Mouse (Mus musculus) brain, embryonic 14.5 days (tissue): ENCODE measurements at regions not wholly inside any gene's neighbourhood (a gene's known extent, or its start where the extent isn't known, plus 50 kb on each side); places are given as distances from the start of the nearest gene placed in this dataset.

Source experiments
- CTCF ChIP-seq: fragments of 200-500 bp; IDR thresholded peaks from 2 replicates; pipeline ENCODE4 v1.5.1; 2012; ENCODE audit warnings: inconsistent platforms, mild to moderate bottlenecking, moderate library complexity, borderline replicate concordance; ENCODE audit not compliant: insufficient read depth, insufficient read length; ENCODE audit errors: extremely low read depth
- POLR2A ChIP-seq: fragments of 200-500 bp; IDR thresholded peaks from 2 replicates; pipeline ENCODE4 v1.6.1; 2012; ENCODE audit warnings: mild to moderate bottlenecking, inconsistent platforms, borderline replicate concordance; ENCODE audit not compliant: poor library complexity, insufficient read depth, insufficient read length, severe bottlenecking; ENCODE audit errors: extremely low read depth

DNA sequence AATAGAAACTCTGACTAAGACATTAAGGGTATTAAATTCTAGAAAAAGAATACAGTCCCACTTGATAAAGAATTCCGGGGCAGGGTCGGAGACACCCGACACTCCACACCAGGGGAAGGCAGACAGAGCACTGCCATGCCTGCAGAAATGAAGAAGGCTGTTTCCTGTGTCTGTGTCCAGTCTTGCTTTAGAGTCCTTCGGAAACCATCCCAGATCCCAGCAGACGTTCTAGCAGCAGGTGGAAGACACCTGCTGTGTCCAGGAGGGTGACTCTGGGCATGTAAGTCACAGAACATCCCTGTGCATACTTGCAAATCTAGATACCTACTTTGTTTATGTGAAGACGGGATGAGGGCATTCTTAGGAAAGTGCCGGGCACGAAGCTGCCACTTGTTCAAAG, 160.9 kb upstream of the Mphosph6 start:
- TF ChIP-seq CTCF (no peak), POLR2A (no peak)
